Mouse (Mus musculus): Measurements from ENCODE around the gene Sh3gl3.

GRCm38 (mm10) chr7:82346706-82347105, 173.1 kb downstream of the Sh3gl3 start:
- TF ChIP-seq USF1 (IDR thresholded peaks at IDR 0.05; ENCODE audit: low read depth, low read length) (no peak), POLR2A (IDR thresholded peaks at IDR 0.05; ENCODE audit: low read depth, low read length) (no peak), EP300 (IDR thresholded peaks at IDR 0.05; ENCODE audit: low read length) (no peak), GABPA (IDR thresholded peaks at IDR 0.05; ENCODE audit: insufficient replicate concordance, low read depth, low read length) (no peak), MYC (IDR thresholded peaks at IDR 0.05; ENCODE audit: low read depth, low read length) (no peak), JUN (IDR thresholded peaks at IDR 0.05; ENCODE audit: insufficient read depth, low read depth, low read length) (no peak), CTCF (conservative IDR thresholded peaks at IDR 0.05 in 1 of 2, IDR thresholded peaks at IDR 0.05 in 1 of 2; ENCODE audit: low read depth in 2 of 2, low read length in 2 of 2) (no peak)

Measured in CH12.LX (cell line).